Mouse (Mus musculus) urinary bladder, postnatal 25 days (tissue): ENCODE measurements around the gene Olfr1303.

Source experiments
- DNase-seq: peaks from one replicate; pipeline ENCODE4 v3.0.0; 2022; ENCODE audit warnings: low spot score

Olfr1303 gene

GRCm38 (mm10) chr2:111820240-111820639 lies at the start of gene Olfr1303:
Olfr1303 (minus strand) TSS chr2:111820340.
- no peak for DNase-seq

GRCm38 (mm10) chr2:111812936-111813335 lies 7.2 kb downstream of the Olfr1303 start:
- no peak for DNase-seq

GRCm38 (mm10) chr2:111777129-111777528 lies 43.0 kb downstream of the Olfr1303 start, which contains the start of gene Olfr1302:
Olfr1302 (plus strand) TSS chr2:111777429.
- DNase-seq, result no peak
